Mouse (Mus musculus) small intestine, adult 2 months (tissue): Measurements from ENCODE around the gene Zfp385b. TPM values are rescaled to one million over a fixed set of nuclear protein-coding genes. Genes with fewer than 3 reads are reported as not detected.

ENCODE experiments used
- H3K27ac ChIP-seq: fragments of 200-500 bp; 2 replicates; pipeline ENCODE4 v1.5.1; 2012; ENCODE audit warnings: low read depth, low read length, control low read depth, inconsistent platforms; ENCODE audit not compliant: insufficient read depth
- H3K27me3 ChIP-seq: fragments of 200-500 bp; 2 replicates; pipeline ENCODE4 v1.6.1; 2012; ENCODE audit warnings: mild to moderate bottlenecking, moderate library complexity, low read length, inconsistent platforms; ENCODE audit not compliant: control insufficient read depth, insufficient read depth
- H3K36me3 ChIP-seq: fragments of 200-500 bp; 2 replicates; pipeline ENCODE4 v1.6.1; 2012; ENCODE audit warnings: mild to moderate bottlenecking, low read length, control low read depth, inconsistent platforms; ENCODE audit not compliant: control insufficient read depth, insufficient read depth
- H3K4me1 ChIP-seq: fragments of 200-500 bp; 2 replicates; pipeline ENCODE4 v1.6.1; 2012; ENCODE audit warnings: low read length, inconsistent platforms, mixed read lengths; ENCODE audit not compliant: control insufficient read depth, insufficient read depth, insufficient read length
- H3K4me3 ChIP-seq: fragments of 200-500 bp; 2 replicates; pipeline ENCODE4 v1.5.1; 2012; ENCODE audit warnings: low read depth, mild to moderate bottlenecking, control low read depth, inconsistent platforms, low read length, moderate library complexity
- CTCF ChIP-seq: fragments of 200-500 bp; IDR thresholded peaks from 2 replicates; pipeline ENCODE4 v1.5.1; 2012; ENCODE audit warnings: low read depth, mild to moderate bottlenecking, control low read depth, inconsistent platforms, low read length, moderate library complexity, mixed read lengths; ENCODE audit not compliant: insufficient replicate concordance, insufficient read length; ENCODE audit errors: extremely low read depth
- POLR2A ChIP-seq: fragments of 200-500 bp; IDR thresholded peaks from 2 replicates; pipeline ENCODE4 v1.6.1; 2012; ENCODE audit warnings: low read depth, mild to moderate bottlenecking, control low read depth, inconsistent platforms, low read length, moderate library complexity
- WGBS: fragments of 180-500 bp; shearing (Covaris S2); methylation state at CpG from one replicate; pipeline ENCODE4 v1.1.7; 2018; 5-methylcytosine and 5-hydroxymethylcytosine counted together
- polyA plus RNA-seq: library from polyadenylated mRNA; depleted of rRNA; stranded (reverse); fragments of >200 nt; gene quantifications from 2 replicates; pipeline ENCODE4 v1.2.3, GENCODE M21; 2012

Zfp385b gene
- polyA plus RNA-seq, 1 experiment, result 3.4 TPM

DNA sequence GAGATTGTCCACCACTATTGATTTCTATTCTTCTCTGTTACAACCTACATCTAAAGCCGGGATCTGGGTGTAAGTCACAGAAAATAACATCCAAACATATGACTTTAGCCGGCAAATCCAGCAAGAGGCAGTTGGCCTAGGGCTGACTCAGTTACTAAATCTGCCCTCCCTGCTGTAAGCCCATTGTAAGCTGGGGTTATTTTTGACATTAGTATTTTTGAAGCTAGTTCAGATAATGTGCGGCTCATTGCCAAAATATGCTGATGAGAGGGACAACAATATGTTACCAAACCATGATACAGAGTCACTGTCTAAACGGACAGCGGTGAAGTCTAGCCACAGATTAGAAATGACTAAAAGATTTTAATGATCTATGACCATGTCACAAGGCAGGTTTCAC, 257.5 kb downstream of the Zfp385b start:
- WGBS, result 94% methylated on average over 5 of the region's 5 CpGs
- Histone ChIP-seq H3K36me3 (no peaks in the 10 kb centered on the region), H3K27ac (no peak overlapping the region), H3K27me3 (no peaks in the 10 kb centered on the region), H3K4me3 (no peak overlapping the region), H3K4me1 (no peaks in the 10 kb centered on the region)
- TF ChIP-seq POLR2A (no peak), CTCF (no peak)

DNA sequence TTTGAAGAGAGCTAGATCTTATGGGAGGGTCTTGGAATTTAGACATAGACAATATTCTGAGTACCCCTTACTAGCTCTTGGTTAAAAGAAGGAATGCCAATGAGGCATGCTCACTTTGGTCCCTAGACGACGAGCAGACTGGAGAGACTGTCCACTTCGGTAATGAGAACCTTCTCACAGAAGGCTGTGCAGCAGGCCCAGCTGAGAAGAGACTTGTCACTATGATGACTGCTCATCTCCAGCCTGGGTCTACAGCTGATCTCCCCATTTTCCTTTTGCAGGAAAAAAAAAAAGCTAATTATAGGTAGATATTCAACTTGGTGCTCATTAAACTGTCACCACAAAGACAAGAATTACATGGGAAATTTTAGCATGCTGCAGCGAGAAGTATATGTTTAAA, 262.5 kb downstream of the Zfp385b start:
- Histone ChIP-seq H3K4me3 (no peak overlapping the region), H3K27me3 (no peaks in the 10 kb centered on the region), H3K36me3 (no peaks in the 10 kb centered on the region), H3K4me1 (no peaks in the 10 kb centered on the region), H3K27ac (no peak overlapping the region)
- TF ChIP-seq CTCF, result no peak
- no peak for TF ChIP-seq POLR2A
- 92% methylated on average over 4 of the region's 4 CpGs for WGBS

DNA sequence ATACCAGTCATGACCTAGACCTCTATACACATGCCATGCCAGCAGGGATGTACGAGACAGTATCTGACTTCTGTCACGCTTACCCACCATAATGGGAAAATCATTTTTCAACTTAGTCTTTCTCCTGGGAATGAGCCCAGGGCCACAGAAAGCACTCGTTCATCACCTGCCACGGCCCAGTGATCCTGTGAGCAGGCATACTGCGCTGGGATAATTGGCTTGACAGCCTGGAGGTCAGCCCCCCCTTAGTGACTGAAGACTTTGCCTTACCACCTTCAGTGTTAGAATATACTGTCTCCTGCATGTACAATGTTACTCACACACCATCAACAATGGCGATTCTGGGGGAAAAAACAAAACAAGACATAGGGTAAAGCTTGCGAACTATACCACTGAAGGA, 263.5 kb downstream of the Zfp385b start:
- TF ChIP-seq CTCF, result no peak
- no peak for TF ChIP-seq POLR2A
- Histone ChIP-seq H3K4me3 (no peak overlapping the region), H3K27me3 (no peaks in the 10 kb centered on the region), H3K4me1 (no peaks in the 10 kb centered on the region), H3K36me3 (no peaks in the 10 kb centered on the region), H3K27ac (no peak overlapping the region)
- WGBS, result 82% methylated on average over 7 of the region's 7 CpGs

DNA sequence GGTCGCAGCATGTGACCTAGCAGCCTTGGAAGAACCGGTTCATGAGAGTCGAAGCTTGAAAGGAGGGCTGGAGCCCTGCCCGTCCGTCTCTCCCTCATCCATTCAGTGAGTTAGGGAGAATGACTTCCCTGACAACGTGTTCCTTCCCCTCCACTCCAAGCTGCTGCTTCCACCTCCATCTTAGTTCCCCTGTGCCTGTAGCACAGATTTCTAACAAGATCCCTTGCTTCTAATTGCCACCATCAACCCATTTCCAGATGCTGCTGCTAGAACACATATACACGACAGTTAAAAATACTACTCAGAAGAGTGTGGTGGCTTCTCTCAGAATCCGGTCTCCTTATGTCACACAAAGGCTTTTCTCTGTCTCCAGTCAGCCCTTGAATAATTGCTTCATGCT, 266.8 kb downstream of the Zfp385b start:
- H3K4me3 ChIP-seq, result no peak overlapping the region
- H3K27me3 ChIP-seq, result no peaks in the 10 kb centered on the region
- H3K36me3 ChIP-seq, result no peaks in the 10 kb centered on the region
- 34% methylated on average over 8 of the region's 8 CpGs for WGBS
- TF ChIP-seq POLR2A, result no peak
- TF ChIP-seq CTCF, result no peak
- H3K27ac ChIP-seq, result no peak overlapping the region
- no peaks in the 10 kb centered on the region for H3K4me1 ChIP-seq

DNA sequence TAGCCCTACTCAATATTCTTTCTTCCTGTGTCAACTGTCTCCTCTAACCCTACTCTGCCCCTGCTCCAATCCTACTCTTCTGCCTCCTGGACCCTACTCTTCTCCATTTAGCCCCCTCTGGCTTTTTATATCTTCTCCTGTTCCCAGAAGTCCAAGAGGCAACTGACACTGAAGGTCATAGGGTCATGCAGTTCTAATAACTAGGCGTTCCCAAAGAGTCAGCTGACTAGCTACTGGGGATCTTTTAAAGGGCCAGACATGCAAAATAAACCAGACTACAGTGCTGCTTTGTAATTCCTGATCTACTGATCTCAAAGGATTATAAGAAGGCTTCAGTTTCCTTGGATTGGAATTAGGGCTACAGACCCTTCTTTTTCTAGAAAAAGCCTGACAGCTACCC, 276.1 kb downstream of the Zfp385b start:
- 24% methylated on average over 1 of the region's 1 CpGs for WGBS
- H3K27ac ChIP-seq, result peak overlapping the region; percentile 59
- no peaks in the 10 kb centered on the region for H3K27me3 ChIP-seq
- H3K4me1 ChIP-seq, result peaks cover 6% of the 10 kb centered on the region; the same call in 1 of the 2 replicates
- H3K36me3 ChIP-seq, result no peaks in the 10 kb centered on the region
- TF ChIP-seq CTCF, result no peak
- TF ChIP-seq POLR2A, result no peak
- H3K4me3 ChIP-seq, result no peak overlapping the region

DNA sequence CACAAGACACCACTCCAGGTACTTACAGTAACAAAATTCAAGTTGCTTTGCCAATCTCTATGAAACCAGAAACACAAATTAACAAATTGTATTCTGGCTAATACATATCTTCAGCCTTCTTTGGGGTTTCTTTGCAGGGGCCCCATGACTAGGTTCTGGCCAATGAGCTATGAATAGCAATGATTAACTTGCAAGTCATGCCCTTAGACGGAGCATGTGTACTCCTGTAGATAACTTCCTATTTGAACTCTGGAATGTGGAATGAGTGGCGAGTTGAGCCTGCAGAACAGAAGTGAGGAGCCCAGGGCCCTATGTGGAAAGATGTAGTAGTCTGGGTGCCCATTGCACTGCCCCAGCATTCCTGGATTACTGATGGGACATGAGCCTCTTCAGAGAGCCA, 276.8 kb downstream of the Zfp385b start:
- WGBS, result 14% methylated on average over 2 of the region's 2 CpGs

DNA sequence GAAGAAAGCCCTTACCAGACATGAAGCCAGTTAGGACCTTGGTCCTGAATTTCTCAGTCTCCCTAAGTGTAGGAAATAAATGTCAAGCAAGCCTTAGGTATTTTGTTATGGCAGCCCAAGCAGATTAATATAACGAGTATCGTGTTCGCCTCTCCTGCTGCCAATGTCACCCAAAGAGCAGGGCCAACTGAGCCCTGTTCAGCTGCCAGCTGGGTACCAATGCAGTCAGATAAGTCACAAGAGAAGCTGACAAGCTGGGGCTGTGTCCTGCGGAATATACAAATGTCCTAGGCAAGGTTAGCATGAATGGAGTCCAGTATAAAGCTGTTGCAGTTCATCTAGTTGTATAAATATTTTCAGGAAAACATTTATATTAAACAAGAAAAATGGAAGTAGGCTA, 277.8 kb downstream of the Zfp385b start:
- Histone ChIP-seq H3K27me3 (no peaks in the 10 kb centered on the region), H3K4me3 (no peak overlapping the region), H3K4me1 (peaks cover 6% of the 10 kb centered on the region; the same call in 1 of the 2 replicates), H3K36me3 (no peaks in the 10 kb centered on the region), H3K27ac (no peak overlapping the region)
- TF ChIP-seq POLR2A, result no peak
- WGBS, result 88% methylated on average over 4 of the region's 4 CpGs

More for the DNA sequence above, 276.8 kb downstream of the Zfp385b start:
- H3K27me3 ChIP-seq, result no peaks in the 10 kb centered on the region
- no peaks in the 10 kb centered on the region for H3K36me3 ChIP-seq
- H3K27ac ChIP-seq, result peak overlapping the region; percentile 59; the same call in 1 of the 2 replicates
- TF ChIP-seq CTCF (no peak), POLR2A (no peak)
- no peak overlapping the region for H3K4me3 ChIP-seq
- peaks cover 6% of the 10 kb centered on the region; the same call in 1 of the 2 replicates for H3K4me1 ChIP-seq

DNA sequence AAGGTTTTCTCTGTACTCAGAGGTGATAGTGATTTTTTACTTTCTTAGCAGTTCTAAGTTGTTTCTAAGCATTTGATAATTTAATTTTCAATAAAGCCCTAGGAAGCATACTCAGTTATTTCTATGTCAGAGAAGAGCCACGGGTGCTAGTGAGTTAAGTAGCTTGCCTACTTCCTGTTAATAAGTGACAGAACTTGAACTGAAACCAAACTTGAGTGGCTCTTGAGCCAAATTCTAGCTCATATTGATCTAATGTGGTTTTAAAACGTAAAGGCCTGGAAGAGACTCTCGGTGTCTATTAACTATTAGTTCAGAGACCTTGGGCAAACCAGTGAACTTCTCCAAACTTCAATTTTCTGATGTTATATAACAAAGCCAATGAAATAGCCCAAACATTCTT, 278.6 kb downstream of the Zfp385b start:
- H3K4me1 ChIP-seq, result peaks cover 6% of the 10 kb centered on the region; the same call in 1 of the 2 replicates

More for the DNA sequence above, 278.6 kb downstream of the Zfp385b start:
- TF ChIP-seq CTCF (no peak), POLR2A (no peak)
- no peaks in the 10 kb centered on the region for H3K27me3 ChIP-seq
- H3K36me3 ChIP-seq, result no peaks in the 10 kb centered on the region
- WGBS, result 11% methylated on average over 3 of the region's 3 CpGs
- no peak overlapping the region for H3K27ac ChIP-seq
- no peak overlapping the region for H3K4me3 ChIP-seq
